Mouse (Mus musculus) hindbrain, postnatal 0 days (tissue): ENCODE measurements around the gene Rhbdd1. TPM values are rescaled to one million over a fixed set of nuclear protein-coding genes. Genes with fewer than 3 reads are reported as not detected.

ENCODE experiments used
- ATAC-seq: fragments of 200-750 bp; cut with Nextera tagmentation; 2 replicates; pipeline ENCODE4 v1.8.0; 2017; ENCODE audit warnings: mild to moderate bottlenecking, moderate TSS enrichment, moderate library complexity
- DNase-seq: peaks from one replicate; pipeline ENCODE4 v3.0.0-alpha.2; 2015; ENCODE audit warnings: low spot score
- H3K27ac ChIP-seq: fragments of 300-500 bp; sonication (generic); 2 replicates; pipeline ENCODE4 v1.5.1; 2014; ENCODE audit warnings: mild to moderate bottlenecking
- H3K27me3 ChIP-seq: fragments of 300-500 bp; sonication (generic); 2 replicates; pipeline ENCODE4 v1.6.1; 2014; ENCODE audit warnings: low read length, mixed read lengths; ENCODE audit not compliant: insufficient read depth
- H3K36me3 ChIP-seq: fragments of 300-500 bp; sonication (generic); 2 replicates; pipeline ENCODE4 v1.6.1; 2014; ENCODE audit warnings: low read length, mixed read lengths; ENCODE audit not compliant: insufficient read depth
- H3K4me1 ChIP-seq: fragments of 300-500 bp; sonication (generic); 2 replicates; pipeline ENCODE4 v1.6.1; 2014; ENCODE audit warnings: antibody characterized with exemption, low read length, mixed read lengths; ENCODE audit not compliant: insufficient read depth
- H3K4me2 ChIP-seq: fragments of 300-500 bp; sonication (generic); 2 replicates; pipeline ENCODE4 v1.6.1; 2014; ENCODE audit warnings: low read depth, mild to moderate bottlenecking, low read length, moderate library complexity, mixed read lengths
- H3K4me3 ChIP-seq: fragments of 300-500 bp; sonication (generic); 2 replicates; pipeline ENCODE4 v1.5.1; 2014; ENCODE audit warnings: low read length
- H3K9ac ChIP-seq: fragments of 300-500 bp; sonication (generic); replicated peaks from 2 replicates; pipeline ENCODE4 v1.6.1; 2014; ENCODE audit warnings: mild to moderate bottlenecking, low read length, moderate library complexity, mixed read lengths
- H3K9me3 ChIP-seq: fragments of 300-500 bp; sonication (generic); 2 replicates; pipeline ENCODE4 v1.6.1; 2016; ENCODE audit warnings: low read length, mixed read lengths
- CTCF ChIP-seq: IDR thresholded peaks from 2 replicates; pipeline ENCODE4 v1.5.1; 2016; ENCODE audit warnings: antibody characterized with exemption, control low read depth, low read depth
- WGBS: fragments of 180-500 bp; shearing (Covaris S2); extraction: QIAGEN DNeasy Blood & Tissue Kit; methylation state at CpG from one replicate; pipeline ENCODE4 v1.1.7; 2014; 5-methylcytosine and 5-hydroxymethylcytosine counted together
- polyA plus RNA-seq: library from polyadenylated mRNA; unstranded; fragments of >200 nt; fragmentation: Nextera tagmentation; extraction: Ambion mirVana; gene quantifications from 2 replicates; pipeline ENCODE4 v1.2.1, GENCODE M21; 2015
- total RNA-seq: library from RNA; depleted of rRNA; stranded (reverse); fragments of >200 nt; gene quantifications from 2 replicates; pipeline ENCODE4 v1.2.3, GENCODE M21; 2014

Gene Rhbdd1
- total and polyA plus RNA-seq, 2 experiments from 2014 or later = 2.7 to 5.1 TPM

- ATAC-seq (no peak), DNase-seq (no peak)
- H3K9me3 ChIP-seq = no peaks in the 10 kb centered on the region
- no peak overlapping the region for H3K4me2 ChIP-seq
- no peaks in the 10 kb centered on the region for H3K36me3 ChIP-seq
- H3K27me3 ChIP-seq = no peaks in the 10 kb centered on the region
- no peak overlapping the region for H3K4me3 ChIP-seq
- 90% methylated on average over 4 of the region's 4 CpGs for WGBS
- no peak for TF ChIP-seq CTCF
- 0 out of 2 replicates have a peak, but pooled peaks cover 3% of the 10 kb centered on the region for H3K4me1 ChIP-seq
- no peak overlapping the region for H3K27ac ChIP-seq
- H3K9ac ChIP-seq = no peak overlapping the region
Observed at GRCm38 (mm10) chr1:82415641-82416040, 99.4 kb downstream of the Rhbdd1 start.

GRCm38 (mm10) chr1:82427729-82428128 is 111.5 kb downstream of the Rhbdd1 start:
- Histone ChIP-seq H3K9me3 (no peaks in the 10 kb centered on the region), H3K27me3 (no peaks in the 10 kb centered on the region), H3K4me3 (no peak overlapping the region), H3K4me2 (no peak overlapping the region), H3K4me1 (no peaks in the 10 kb centered on the region), H3K36me3 (no peaks in the 10 kb centered on the region), H3K9ac (no peak overlapping the region), H3K27ac (no peak overlapping the region)
- DNase-seq (no peak), ATAC-seq (no peak)
- no peak for TF ChIP-seq CTCF
- WGBS = 86% methylated on average over 5 of the region's 5 CpGs

GRCm38 (mm10) chr1:82429061-82429460 is 112.8 kb downstream of the Rhbdd1 start:
- H3K9ac ChIP-seq = no peak overlapping the region
- no peaks in the 10 kb centered on the region for H3K9me3 ChIP-seq
- no peaks in the 10 kb centered on the region for H3K36me3 ChIP-seq
- H3K27ac ChIP-seq = no peak overlapping the region
- H3K4me1 ChIP-seq = no peaks in the 10 kb centered on the region
- no peak for TF ChIP-seq CTCF
- no peak overlapping the region for H3K4me2 ChIP-seq
- H3K4me3 ChIP-seq = no peak overlapping the region
- H3K27me3 ChIP-seq = no peaks in the 10 kb centered on the region
- DNase-seq = no peak
- no peak for ATAC-seq
- WGBS = 44% methylated on average over 1 of the region's 1 CpGs

GRCm38 (mm10) chr1:82432919-82433648 is 116.8 kb downstream of the Rhbdd1 start:
- peak overlapping the region; percentile 51; the same call in 1 of the 2 replicates for H3K27ac ChIP-seq
- no peaks in the 10 kb centered on the region for H3K9me3 ChIP-seq
- TF ChIP-seq CTCF = peak; percentile 97

GRCm38 (mm10) chr1:82433649-82434005 is 117.4 kb downstream of the Rhbdd1 start:
- DNase-seq (no peak), ATAC-seq (peak; percentile 36; the same call in 1 of the 2 replicates)
- Histone ChIP-seq H3K9ac (no peak overlapping the region), H3K4me2 (no peak overlapping the region), H3K36me3 (no peaks in the 10 kb centered on the region), H3K4me3 (no peak overlapping the region), H3K4me1 (no peaks in the 10 kb centered on the region), H3K9me3 (no peaks in the 10 kb centered on the region), H3K27ac (no peak overlapping the region), H3K27me3 (no peaks in the 10 kb centered on the region)
- WGBS = 77% methylated on average over 5 of the region's 5 CpGs
- TF ChIP-seq CTCF = no peak

More at GRCm38 (mm10) chr1:82432919-82433648, 116.8 kb downstream of the Rhbdd1 start:
- Histone ChIP-seq H3K4me1 (no peaks in the 10 kb centered on the region), H3K4me3 (no peak overlapping the region), H3K9ac (no peak overlapping the region), H3K4me2 (no peak overlapping the region), H3K36me3 (no peaks in the 10 kb centered on the region), H3K27me3 (no peaks in the 10 kb centered on the region)
- 58% methylated on average over 15 of the region's 15 CpGs for WGBS
- DNase-seq = peak; percentile 92
- ATAC-seq = peak; percentile 90

GRCm38 (mm10) chr1:82437273-82437672 is 121.0 kb downstream of the Rhbdd1 start:
- no peak overlapping the region for H3K4me2 ChIP-seq
- no peak overlapping the region for H3K27ac ChIP-seq
- DNase-seq = peak; percentile 28
- no peak overlapping the region for H3K9ac ChIP-seq
- no peaks in the 10 kb centered on the region for H3K9me3 ChIP-seq
- TF ChIP-seq CTCF = no peak
- WGBS = 48% methylated on average over 3 of the region's 3 CpGs
- ATAC-seq = no peak
- no peaks in the 10 kb centered on the region for H3K36me3 ChIP-seq
- H3K4me1 ChIP-seq = no peaks in the 10 kb centered on the region
- H3K4me3 ChIP-seq = no peak overlapping the region
- no peaks in the 10 kb centered on the region for H3K27me3 ChIP-seq

GRCm38 (mm10) chr1:82440123-82440522 is 123.9 kb downstream of the Rhbdd1 start:
- H3K4me2 ChIP-seq = no peak overlapping the region
- ATAC-seq = no peak
- no peaks in the 10 kb centered on the region for H3K36me3 ChIP-seq
- no peak for TF ChIP-seq CTCF
- H3K9ac ChIP-seq = no peak overlapping the region
- WGBS = 57% methylated on average over 1 of the region's 1 CpGs
- no peaks in the 10 kb centered on the region for H3K9me3 ChIP-seq
- no peaks in the 10 kb centered on the region for H3K27me3 ChIP-seq
- no peak for DNase-seq
- H3K4me1 ChIP-seq = no peaks in the 10 kb centered on the region
- no peak overlapping the region for H3K27ac ChIP-seq
- H3K4me3 ChIP-seq = no peak overlapping the region
